Mouse (Mus musculus) heart, adult 2 months (tissue): ENCODE measurements around the gene Gapdhs. TPM values are rescaled to one million over a fixed set of nuclear protein-coding genes. Genes with fewer than 3 reads are reported as not detected.

Experiments used
- DNase-seq, 2 experiments: peaks; one replicate each; pipeline ENCODE4 v3.0.0; 2021
- H3K27ac ChIP-seq: fragments of 200-600 bp; 2 replicates; pipeline ENCODE4 v1.8.1; 2022
- H3K27me3 ChIP-seq: fragments of 200-500 bp; 2 replicates; pipeline ENCODE4 v1.6.1; 2012; ENCODE audit warnings: mild to moderate bottlenecking, low read length, inconsistent platforms, mixed read lengths; ENCODE audit not compliant: control insufficient read depth, insufficient read depth
- H3K36me3 ChIP-seq: fragments of 200-500 bp; 2 replicates; pipeline ENCODE4 v1.6.1; 2012; ENCODE audit warnings: low read length, inconsistent platforms; ENCODE audit not compliant: control insufficient read depth, insufficient read depth
- H3K4me1 ChIP-seq: fragments of 200-500 bp; 2 replicates; pipeline ENCODE4 v1.6.1; 2011; ENCODE audit warnings: low read length; ENCODE audit not compliant: control insufficient read depth, insufficient read depth
- H3K4me3 ChIP-seq: fragments of 200-600 bp; 2 replicates; pipeline ENCODE4 v1.8.1; 2022
- H3K79me2 ChIP-seq: fragments of 200-500 bp; replicated peaks from 2 replicates; pipeline ENCODE4 v1.6.1; 2012; ENCODE audit warnings: mild to moderate bottlenecking, inconsistent platforms, low read length, moderate library complexity, mixed read lengths; ENCODE audit not compliant: control insufficient read depth, insufficient read depth
- H3K9ac ChIP-seq: fragments of 200-500 bp; 2 replicates; pipeline ENCODE4 v1.6.1; 2012; ENCODE audit warnings: low read depth, mild to moderate bottlenecking, control low read depth, inconsistent platforms, low read length, mixed read lengths
- CTCF ChIP-seq: fragments of 200-600 bp; IDR thresholded peaks from 2 replicates; pipeline ENCODE4 v1.8.1; 2022; ENCODE audit warnings: antibody characterized with exemption, mild to moderate bottlenecking, moderate library complexity
- EP300 ChIP-seq: fragments of 200-500 bp; IDR thresholded peaks from 2 replicates; pipeline ENCODE4 v1.6.1; 2011; ENCODE audit warnings: low read depth, low read length, control low read depth; ENCODE audit not compliant: insufficient read depth
- POLR2A ChIP-seq: fragments of 200-500 bp; IDR thresholded peaks from 2 replicates; pipeline ENCODE4 v1.6.1; 2011; ENCODE audit warnings: mild to moderate bottlenecking, low read depth, low read length, control low read depth; ENCODE audit not compliant: insufficient read depth
- WGBS: fragments of 180-500 bp; shearing (Covaris S2); methylation state at CpG from one replicate; pipeline ENCODE4 v1.1.7; 2018; 5-methylcytosine and 5-hydroxymethylcytosine counted together
- intact Hi-C: fragments of 180-260 bp; cut with DNase I; formaldehyde crosslinking; loops from one replicate; pipeline ENCODE4 v1.15.1; 2025
- polyA plus RNA-seq: library from polyadenylated mRNA; depleted of rRNA; stranded (reverse); fragments of >200 nt; gene quantifications from 2 replicates; pipeline ENCODE4 v1.2.3, GENCODE M21; 2012
- total RNA-seq, 2 experiments: library from RNA; stranded (reverse); gene quantifications; 2 replicates each; pipeline ENCODE4 v1.2.3; 2021

Gapdhs gene
- total and polyA plus RNA-seq, 3 experiments: 1.7 TPM; not detected in 2

DNA sequence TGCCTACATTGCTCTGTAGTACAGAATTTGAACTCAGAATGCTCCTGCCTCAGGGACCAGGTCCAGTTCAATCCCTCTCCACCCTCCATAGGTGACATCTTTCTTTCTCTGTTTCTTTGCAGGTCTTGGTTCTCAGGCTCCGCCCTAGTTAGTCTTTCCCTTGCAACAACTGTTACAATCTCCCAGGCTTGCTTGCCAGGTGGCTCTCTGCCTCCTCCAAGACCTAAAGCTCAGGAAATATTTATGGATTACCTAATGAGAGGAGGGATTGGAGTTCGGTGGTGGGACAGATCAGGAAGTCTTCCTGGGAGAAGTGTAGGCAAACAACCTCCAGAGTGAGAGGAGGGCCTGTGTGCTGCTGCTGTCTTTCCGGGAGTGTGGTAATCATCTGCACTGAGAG, 39.2 kb upstream of the Gapdhs start:
- intact Hi-C loops: no loop called here
- WGBS: 66% methylated on average over 3 of the region's 3 CpGs
- no peaks in the 10 kb centered on the region for H3K27me3 ChIP-seq
- no peaks in the 10 kb centered on the region for H3K4me1 ChIP-seq
- DNase-seq: no peak
- H3K9ac ChIP-seq: no peak overlapping the region
- H3K4me3 ChIP-seq: no peak overlapping the region
- no peak overlapping the region for H3K27ac ChIP-seq
- no peaks in the 10 kb centered on the region for H3K36me3 ChIP-seq
- H3K79me2 ChIP-seq: no peaks in the 10 kb centered on the region
- no peak for TF ChIP-seq EP300
- no peak for TF ChIP-seq CTCF
- no peak for TF ChIP-seq POLR2A

DNA sequence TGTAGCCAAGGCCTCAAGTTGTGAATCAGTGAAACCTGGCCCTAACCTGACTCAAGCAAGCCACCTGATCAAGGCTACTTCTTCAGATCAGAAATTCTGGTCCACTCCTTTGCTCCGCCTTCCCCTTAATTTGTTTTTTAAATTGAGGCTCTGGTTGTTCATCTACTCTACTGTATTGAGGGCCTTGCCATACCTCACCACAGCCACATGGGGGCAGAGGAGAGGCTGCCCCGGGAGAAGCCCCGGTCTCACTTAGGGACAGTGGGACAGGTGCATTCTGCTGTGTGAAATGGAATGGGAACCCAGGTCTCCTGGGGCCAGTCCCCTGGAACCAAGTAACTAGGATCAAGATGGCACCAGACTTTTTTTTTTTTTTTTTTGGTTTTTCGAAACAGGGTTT, 38.3 kb upstream of the Gapdhs start:
- peak; percentile 64 for TF ChIP-seq CTCF
- no peak for TF ChIP-seq EP300
- no peak overlapping the region for H3K27ac ChIP-seq
- DNase-seq: no peak
- H3K27me3 ChIP-seq: no peaks in the 10 kb centered on the region
- H3K4me1 ChIP-seq: no peaks in the 10 kb centered on the region
- H3K9ac ChIP-seq: no peak overlapping the region
- 68% methylated on average over 4 of the region's 4 CpGs for WGBS
- H3K4me3 ChIP-seq: no peak overlapping the region
- no peaks in the 10 kb centered on the region for H3K36me3 ChIP-seq
- intact Hi-C loops: no loop called here
- no peaks in the 10 kb centered on the region for H3K79me2 ChIP-seq

GRCm38 (mm10) chr7:30777911-30778310, 34.4 kb upstream of the Gapdhs start:
- Histone ChIP-seq H3K27me3 (no peaks in the 10 kb centered on the region), H3K9ac (no peak overlapping the region), H3K4me1 (no peaks in the 10 kb centered on the region), H3K36me3 (no peaks in the 10 kb centered on the region), H3K4me3 (no peak overlapping the region), H3K79me2 (no peaks in the 10 kb centered on the region), H3K27ac (no peak overlapping the region)
- intact Hi-C loops: no loop called here
- TF ChIP-seq CTCF (no peak), EP300 (no peak), POLR2A (no peak)
- no peak for DNase-seq
- WGBS: 50% methylated on average over 1 of the region's 1 CpGs

- H3K27me3 ChIP-seq: no peaks in the 10 kb centered on the region
- intact Hi-C loops: no loop called here
- DNase-seq: no peak
- no peaks in the 10 kb centered on the region for H3K4me1 ChIP-seq
- no peak overlapping the region for H3K9ac ChIP-seq
- H3K27ac ChIP-seq: no peak overlapping the region
- TF ChIP-seq CTCF (no peak), POLR2A (no peak), EP300 (no peak)
- H3K36me3 ChIP-seq: no peaks in the 10 kb centered on the region
- H3K79me2 ChIP-seq: no peaks in the 10 kb centered on the region
- WGBS: 53% methylated on average over 7 of the region's 7 CpGs
- no peak overlapping the region for H3K4me3 ChIP-seq
Measured at GRCm38 (mm10) chr7:30777081-30777579, 33.6 kb upstream of the Gapdhs start.

GRCm38 (mm10) chr7:30776104-30776503, 32.6 kb upstream of the Gapdhs start:
- intact Hi-C loops: no loop called here
- Histone ChIP-seq H3K9ac (no peak overlapping the region), H3K27me3 (no peaks in the 10 kb centered on the region), H3K4me1 (no peaks in the 10 kb centered on the region), H3K36me3 (no peaks in the 10 kb centered on the region), H3K27ac (no peak overlapping the region), H3K79me2 (no peaks in the 10 kb centered on the region), H3K4me3 (no peak overlapping the region)
- DNase-seq: no peak
- 52% methylated on average over 9 of the region's 9 CpGs for WGBS
- TF ChIP-seq EP300: no peak
- no peak for TF ChIP-seq CTCF
- no peak for TF ChIP-seq POLR2A

DNA sequence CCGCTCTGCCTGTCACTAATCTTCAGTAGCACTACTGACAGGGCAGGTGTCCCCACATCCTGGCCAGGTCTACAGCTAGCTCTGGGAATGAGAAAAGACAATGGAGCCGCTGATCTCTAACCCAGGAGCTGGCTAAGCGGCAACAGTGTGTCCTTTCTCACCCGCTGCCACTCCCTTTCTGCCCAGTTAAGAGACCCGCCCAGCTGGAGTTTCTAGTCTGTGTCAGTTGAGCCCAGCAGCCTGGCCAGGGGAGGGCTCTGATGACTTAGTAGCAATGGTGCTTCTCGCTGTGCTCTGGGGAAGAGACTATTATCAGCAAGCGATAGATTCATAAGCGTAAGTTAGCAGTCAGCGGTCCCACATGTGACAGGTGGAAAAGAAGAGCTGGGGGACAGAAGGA, 25.8 kb upstream of the Gapdhs start:
- H3K9ac ChIP-seq: no peak overlapping the region
- intact Hi-C loops: no loop called here
- WGBS: 25% methylated on average over 9 of the region's 9 CpGs

More for the DNA sequence above, 25.8 kb upstream of the Gapdhs start:
- Histone ChIP-seq H3K36me3 (no peaks in the 10 kb centered on the region), H3K27me3 (0 out of 2 replicates have a peak, but pooled peaks cover 1% of the 10 kb centered on the region), H3K27ac (no peak overlapping the region), H3K4me1 (no peaks in the 10 kb centered on the region), H3K79me2 (no peaks in the 10 kb centered on the region), H3K4me3 (no peak overlapping the region)
- TF ChIP-seq CTCF (no peak), EP300 (no peak), POLR2A (no peak)
- DNase-seq: no peak
